Mouse (Mus musculus) CH12.LX (cell line): ENCODE measurements around the gene Ube2f.

Experiments
- CTCF ChIP-seq, 2 experiments: IDR thresholded peaks in 1 of 2; conservative IDR thresholded peaks in 1 of 2; 2 replicates each; pipeline ENCODE4 v1.5.1; 2011 to 2012; ENCODE audit warnings: low read depth in 2 of 2, low read length in 2 of 2, improper control_type of control experiment in 1 of 2, inconsistent platforms in 1 of 2, mild to moderate bottlenecking in 1 of 2, moderate library complexity in 1 of 2
- EP300 ChIP-seq: IDR thresholded peaks from 2 replicates; pipeline ENCODE4 v1.6.1; 2011; ENCODE audit warnings: low read length, improper control_type of control experiment
- ETS1 ChIP-seq: conservative IDR thresholded peaks from 2 replicates; pipeline ENCODE4 v1.6.1; 2012; ENCODE audit warnings: low read depth, mild to moderate bottlenecking, inconsistent platforms, low read length, improper control_type of control experiment, moderate library complexity
- GABPA ChIP-seq: IDR thresholded peaks from 2 replicates; pipeline ENCODE4 v1.6.1; 2012; ENCODE audit warnings: low read depth, low read length, improper control_type of control experiment, inconsistent platforms; ENCODE audit not compliant: insufficient replicate concordance
- HCFC1 ChIP-seq: IDR thresholded peaks from 2 replicates; pipeline ENCODE4 v1.6.1; 2012; ENCODE audit warnings: low read depth, mild to moderate bottlenecking, inconsistent platforms, low read length, improper control_type of control experiment
- MAFK ChIP-seq: IDR thresholded peaks from 2 replicates; pipeline ENCODE4 v1.6.1; 2011; ENCODE audit warnings: low read length, improper control_type of control experiment; ENCODE audit not compliant: insufficient replicate concordance
- POLR2A ChIP-seq: IDR thresholded peaks from 2 replicates; pipeline ENCODE4 v1.6.1; 2011; ENCODE audit warnings: low read depth, mild to moderate bottlenecking, improper control_type of control experiment, low read length
- SIN3A ChIP-seq: IDR thresholded peaks from 2 replicates; pipeline ENCODE4 v1.6.1; 2012; ENCODE audit warnings: low read length, improper control_type of control experiment, inconsistent platforms
- SMC3 ChIP-seq: IDR thresholded peaks from 2 replicates; pipeline ENCODE4 v1.6.1; 2011; ENCODE audit warnings: low read depth, low read length, improper control_type of control experiment
- USF1 ChIP-seq: IDR thresholded peaks from 2 replicates; pipeline ENCODE4 v1.6.1; 2014; ENCODE audit warnings: low read depth, mild to moderate bottlenecking, inconsistent platforms, low read length, improper control_type of control experiment
- USF2 ChIP-seq: conservative IDR thresholded peaks from 2 replicates; pipeline ENCODE4 v1.6.1; 2011; ENCODE audit warnings: low read depth, low read length, improper control_type of control experiment
- ZNF384 ChIP-seq: IDR thresholded peaks from 2 replicates; pipeline ENCODE4 v1.6.1; 2012; ENCODE audit warnings: low read depth, low read length, improper control_type of control experiment, inconsistent platforms

DNA sequence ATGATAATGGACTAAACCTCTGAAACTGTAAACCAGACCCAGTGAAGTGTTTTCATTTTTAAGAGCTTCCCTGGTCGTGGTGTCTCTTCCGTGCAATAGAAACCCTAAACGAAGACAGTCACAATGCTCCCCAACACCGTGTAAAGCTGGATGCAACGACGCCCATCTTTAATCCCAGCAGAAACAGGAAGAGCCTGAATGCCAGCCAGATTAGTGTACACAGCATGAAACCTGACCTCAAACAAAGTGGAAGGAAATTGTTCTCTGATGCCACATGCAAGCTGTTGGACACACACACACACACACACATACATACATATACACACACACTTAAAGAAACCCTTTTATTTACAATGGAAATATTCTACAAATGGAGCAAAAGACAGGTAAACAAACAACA, 19.0 kb upstream of the Ube2f start:
- no peak for TF ChIP-seq POLR2A
- TF ChIP-seq USF2: no peak
- TF ChIP-seq EP300: no peak
- no peak for TF ChIP-seq CTCF (conservative IDR thresholded peaks at IDR 0.05 in 1 of 2, IDR thresholded peaks at IDR 0.05 in 1 of 2; ENCODE audit: low read depth in 2 of 2, low read length in 2 of 2)
- TF ChIP-seq SMC3: no peak
- TF ChIP-seq SIN3A: no peak
- TF ChIP-seq USF1: no peak
- no peak for TF ChIP-seq MAFK
- no peak for TF ChIP-seq GABPA
- no peak for TF ChIP-seq ETS1
- TF ChIP-seq ZNF384: no peak
- no peak for TF ChIP-seq HCFC1
